Mouse (Mus musculus) neural tube, postnatal 0 days (tissue): Measurements from ENCODE around the gene Aamp. TPM values are rescaled to one million over a fixed set of nuclear protein-coding genes. Genes with fewer than 3 reads are reported as not detected.

Experiments used
- polyA plus RNA-seq: library from polyadenylated mRNA; unstranded; fragments of >200 nt; fragmentation: Nextera tagmentation; extraction: Ambion mirVana; gene quantifications from 2 replicates; pipeline ENCODE4 v1.2.1, GENCODE M21; 2015

Aamp gene
- polyA plus RNA-seq: 211 and 240 TPM in 2 replicates

DNA sequence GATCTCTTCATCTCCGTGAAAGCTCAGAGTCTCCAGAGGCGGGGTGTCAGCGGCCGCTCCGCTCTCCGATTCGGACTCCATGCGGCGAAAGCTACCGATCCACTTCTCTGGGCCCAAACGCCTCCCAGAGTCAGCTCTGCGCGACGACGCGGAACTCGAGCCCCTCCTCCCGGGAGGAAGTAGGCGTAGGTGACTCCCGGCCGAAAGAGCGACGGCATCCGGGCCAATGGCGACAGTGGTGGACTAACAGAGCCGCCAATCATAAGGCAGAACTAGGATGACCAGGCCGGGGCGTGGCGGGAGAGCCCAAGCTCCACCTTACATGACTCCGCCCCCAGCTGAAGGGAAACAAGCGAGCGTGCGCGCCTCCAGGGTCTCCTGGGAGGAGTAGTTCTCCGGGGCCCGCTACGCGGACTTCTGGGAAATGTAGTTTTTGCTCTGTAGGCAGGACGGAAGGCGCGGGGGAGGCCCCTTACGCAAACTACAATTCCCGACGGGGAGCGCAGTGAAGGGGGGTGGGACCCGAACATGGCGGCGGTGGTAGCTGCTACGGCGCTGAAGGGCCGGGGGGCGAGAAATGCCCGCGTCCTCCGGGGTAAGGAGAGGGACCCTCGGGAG is at the start of gene Aamp, which contains the start of gene Pnkd:
TSS of gene Aamp (minus strand) at position 196 of the 618 bp plus-strand sequence.
TSS of gene Pnkd (plus strand) at position 388 of the 618 bp plus-strand sequence.

DNA sequence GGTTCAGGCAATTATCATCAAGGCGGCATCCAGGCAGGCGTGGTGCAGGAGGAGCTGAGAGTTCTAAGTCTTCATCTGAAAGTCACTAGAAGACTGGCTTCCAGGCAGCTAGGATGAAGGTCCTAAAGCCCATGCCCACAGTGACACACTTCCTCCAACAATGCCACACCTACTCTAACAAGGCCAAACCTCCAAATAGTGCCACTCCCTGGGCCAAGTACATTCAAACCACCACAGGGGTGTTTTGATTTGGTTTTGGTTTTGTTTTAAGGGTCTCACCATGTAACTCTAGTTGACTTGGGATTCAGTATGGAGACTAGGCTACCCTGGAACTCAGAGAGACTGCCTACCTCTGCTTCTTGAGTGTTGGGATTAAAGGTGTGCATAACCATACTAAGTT is 21.0 kb upstream of the Aamp start, which contains the start of gene Tmbim1:
TSS of gene Tmbim1 (minus strand) at position 101 of the 400 bp plus-strand sequence.

DNA sequence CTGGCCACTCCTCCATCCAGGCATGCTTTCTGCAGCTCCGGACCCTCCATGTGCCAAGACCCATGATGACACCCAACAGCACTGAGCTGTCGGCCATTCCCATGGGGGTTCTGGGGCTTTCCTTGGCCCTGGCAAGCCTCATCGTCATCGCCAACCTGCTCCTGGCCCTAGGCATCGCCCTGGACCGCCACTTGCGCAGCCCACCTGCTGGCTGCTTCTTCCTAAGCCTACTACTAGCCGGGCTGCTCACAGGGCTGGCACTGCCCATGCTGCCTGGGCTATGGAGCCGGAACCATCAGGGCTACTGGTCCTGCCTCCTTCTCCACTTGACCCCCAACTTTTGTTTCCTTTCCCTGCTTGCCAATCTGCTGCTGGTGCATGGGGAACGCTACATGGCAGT is 6.0 kb downstream of the Aamp start, which contains the start of gene Gpbar1:
TSS of gene Gpbar1 (plus strand) at position 13 of the 400 bp plus-strand sequence.

DNA sequence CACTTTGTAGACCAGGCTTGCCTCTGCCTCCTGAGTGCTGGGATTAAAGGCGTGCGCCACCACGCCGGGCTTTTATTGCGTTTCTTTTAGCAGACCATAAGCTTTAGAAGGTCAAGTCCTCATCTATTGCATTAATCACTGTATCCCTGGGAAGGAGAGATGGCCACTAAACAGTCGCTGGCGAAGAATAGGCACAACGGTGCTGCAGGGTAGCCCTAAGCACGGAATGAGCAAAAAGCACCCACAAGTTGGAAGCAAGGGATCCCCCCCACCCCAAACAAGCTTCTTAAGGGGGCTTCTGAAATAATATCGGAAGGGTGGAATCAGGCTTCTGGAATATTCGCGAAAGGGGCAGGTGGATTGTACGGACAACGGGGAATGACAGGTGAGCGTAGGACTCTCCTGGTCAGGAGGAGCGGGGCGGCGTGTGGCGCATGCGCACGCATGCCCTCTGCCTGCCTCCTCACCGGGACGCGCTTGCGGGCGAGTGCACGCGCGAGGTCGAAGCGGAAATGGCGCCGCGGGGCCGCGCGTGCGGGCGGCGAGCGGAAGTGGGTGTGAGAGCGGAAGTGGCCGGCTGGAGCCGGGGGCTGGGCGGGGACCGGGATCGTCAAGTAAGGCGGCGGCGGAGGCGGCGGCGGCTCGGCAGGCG is 48.5 kb downstream of the Aamp start, which contains the start of gene Arpc2:
TSS of gene Arpc2 (plus strand) at position 147 of the 652 bp plus-strand sequence.

Other genes with a start within 250 kb of the Aamp start
- gene Tns1, start 160.3 kb downstream of the Aamp start, polyA plus RNA-seq: 14.3 and 15.2 TPM in 2 replicates
- gene Rufy4, start 159.2 kb downstream of the Aamp start, polyA plus RNA-seq: 0.13 TPM in 1 of 2 replicates, not detected in the other
- 0.11 and 0.15 TPM in 2 replicates for gene Cxcr2, start 130.7 kb downstream of the Aamp start, polyA plus RNA-seq
- not detected in 2 replicates for gene Cxcr1, start 90.1 kb downstream of the Aamp start, polyA plus RNA-seq
- gene Arpc2, start 48.7 kb downstream of the Aamp start, polyA plus RNA-seq: 379 and 398 TPM in 2 replicates
- gene Gpbar1, start 6.2 kb downstream of the Aamp start, polyA plus RNA-seq: 0.19 TPM in 1 of 2 replicates, not detected in the other
- gene Pnkd, start 192 bp upstream of the Aamp start, polyA plus RNA-seq: 178 and 193 TPM in 2 replicates
- 17.0 and 19.7 TPM in 2 replicates for gene Tmbim1, start 20.9 kb upstream of the Aamp start, polyA plus RNA-seq
- gene Catip, start 77.4 kb upstream of the Aamp start, polyA plus RNA-seq: 1.6 and 2.3 TPM in 2 replicates
- gene Slc11a1, start 90.5 kb upstream of the Aamp start, polyA plus RNA-seq: 2.3 and 3.9 TPM in 2 replicates
- 21.9 and 22.0 TPM in 2 replicates for gene Ctdsp1, start 106.8 kb upstream of the Aamp start, polyA plus RNA-seq
- gene Vil1, start 124.6 kb upstream of the Aamp start, polyA plus RNA-seq: 0.28 TPM in 2 replicates
- gene Cnot9, start 221.3 kb upstream of the Aamp start, polyA plus RNA-seq: 38.1 and 38.4 TPM in 2 replicates